Mouse (Mus musculus): ENCODE results near the gene Sema4b.
A peak's percentile ranks its signal among the peaks of the same experiment; 100 is the strongest.

Sema4b gene

DNA sequence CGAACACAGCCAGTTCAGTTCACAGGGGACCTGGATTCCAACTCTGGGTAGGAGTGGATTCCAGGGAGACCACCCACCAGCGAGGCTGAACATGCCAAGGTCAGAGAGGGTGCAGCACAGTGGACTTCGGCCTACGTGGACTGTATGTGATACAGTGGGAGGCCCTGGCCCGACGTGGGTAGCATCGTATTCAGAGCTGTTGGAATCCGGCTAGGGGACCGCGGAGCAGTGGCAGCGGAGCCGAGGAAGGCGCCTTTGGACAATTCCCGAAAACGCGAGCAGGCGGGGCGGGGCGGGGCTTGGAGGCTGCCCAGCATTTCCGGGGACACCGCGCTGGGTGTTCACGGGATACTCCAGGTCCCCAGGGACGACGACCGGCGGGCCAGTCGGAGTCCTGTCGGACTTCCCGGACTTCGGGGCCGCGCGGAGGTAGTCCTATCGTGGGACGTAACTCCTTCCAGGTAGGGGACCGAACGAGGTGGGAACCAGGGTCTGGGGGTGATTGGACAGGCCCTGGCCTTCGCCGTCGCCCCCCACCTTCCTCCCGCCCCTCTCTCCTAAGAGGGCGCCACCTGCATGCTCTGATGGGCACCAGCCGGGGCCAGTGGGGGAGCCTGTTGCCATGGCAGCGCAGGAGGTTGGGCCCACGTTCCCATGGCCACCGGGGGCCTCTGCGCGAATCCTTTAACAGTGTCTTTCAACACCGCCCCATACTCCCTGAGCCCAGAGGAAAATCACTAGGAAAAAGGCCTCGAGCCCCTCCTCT, at the start of gene Sema4b:
Gene Sema4b, plus strand, starts transcription at position 311 of the 766 bp plus-strand sequence.
- DNase-seq (ENCODE audit: low read depth, low spot score): peak; percentile 96

- DNase-seq (ENCODE audit: low read depth, low spot score): no peak
Observed at GRCm38 (mm10) chr7:80138375-80138774, 48.3 kb upstream of the Sema4b start.

- peak; percentile 70 for DNase-seq (ENCODE audit: low read depth, low spot score)
Observed at GRCm38 (mm10) chr7:80140815-80141214, 45.8 kb upstream of the Sema4b start.

DNA sequence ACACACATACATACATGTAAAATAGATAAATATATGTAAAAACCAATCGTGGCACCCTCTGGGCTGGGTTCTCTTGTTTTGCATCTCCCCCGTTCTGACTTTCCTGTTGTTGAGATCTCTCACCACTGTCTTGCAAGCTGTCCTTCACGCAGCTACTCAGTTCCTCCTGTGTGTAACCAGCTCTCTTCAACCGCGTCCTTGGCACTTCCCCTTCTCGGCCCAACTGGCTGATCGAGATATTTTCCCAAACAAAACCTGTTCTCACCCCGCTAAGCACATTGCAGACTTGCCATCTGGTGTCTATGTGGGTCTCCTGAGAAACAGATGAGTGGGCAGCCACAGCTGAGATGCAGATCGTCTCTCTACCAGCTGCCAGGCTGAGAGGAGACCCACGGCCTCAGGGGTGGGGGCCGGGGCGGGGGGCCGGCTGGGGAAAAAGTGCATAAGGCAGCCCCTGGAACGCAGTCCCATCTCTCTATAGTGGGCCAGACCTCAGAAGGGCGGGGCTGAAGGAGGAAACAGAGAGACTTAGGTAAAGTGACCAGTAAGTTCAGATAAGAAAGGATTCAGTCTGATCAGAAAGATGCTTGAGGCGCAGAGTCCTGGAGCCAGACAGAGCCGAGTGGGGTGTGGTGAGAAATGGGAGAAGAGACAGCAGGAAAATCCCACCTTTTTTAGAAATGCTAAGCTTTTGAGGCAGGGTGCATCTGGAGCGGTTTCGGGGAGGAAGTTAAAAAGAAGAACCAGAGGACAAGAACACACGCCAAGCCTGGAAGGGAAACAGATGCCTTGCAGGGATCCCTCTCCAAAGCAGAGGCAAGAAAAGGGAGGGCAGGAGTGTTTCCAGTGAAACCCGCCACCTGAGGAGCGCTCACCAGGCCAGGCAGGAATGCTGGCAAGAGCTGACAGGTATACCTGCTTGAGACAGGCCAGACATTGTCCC, 43.0 kb upstream of the Sema4b start:
- peak; percentile 50 for DNase-seq (ENCODE audit: low read depth, low spot score)

GRCm38 (mm10) chr7:80144695-80145094, 41.9 kb upstream of the Sema4b start:
- peak; percentile 66 for DNase-seq (ENCODE audit: low read depth, low spot score)

DNA sequence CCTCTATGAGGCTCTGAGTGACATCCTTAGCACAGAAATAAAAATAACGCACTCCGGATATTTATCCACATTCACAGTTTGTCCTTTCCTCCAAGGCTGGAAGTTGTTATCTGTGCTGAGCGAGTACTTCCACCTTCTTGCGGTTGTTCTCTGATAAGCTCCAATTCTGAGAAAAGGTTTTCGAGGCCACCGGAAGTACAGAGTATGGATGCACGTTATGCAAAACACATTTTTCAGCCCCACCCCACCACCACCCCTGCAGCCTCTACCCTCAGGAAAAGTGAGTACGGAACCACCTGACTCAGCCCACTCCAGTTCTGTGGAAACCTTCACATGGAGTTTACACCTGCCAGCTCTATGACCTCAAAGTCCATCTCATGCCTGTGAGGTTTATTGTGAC, 40.6 kb upstream of the Sema4b start:
- DNase-seq (ENCODE audit: low read depth, low spot score): no peak

GRCm38 (mm10) chr7:80149356-80149755, 37.3 kb upstream of the Sema4b start:
- no peak for DNase-seq (ENCODE audit: low read depth, low spot score)

DNA sequence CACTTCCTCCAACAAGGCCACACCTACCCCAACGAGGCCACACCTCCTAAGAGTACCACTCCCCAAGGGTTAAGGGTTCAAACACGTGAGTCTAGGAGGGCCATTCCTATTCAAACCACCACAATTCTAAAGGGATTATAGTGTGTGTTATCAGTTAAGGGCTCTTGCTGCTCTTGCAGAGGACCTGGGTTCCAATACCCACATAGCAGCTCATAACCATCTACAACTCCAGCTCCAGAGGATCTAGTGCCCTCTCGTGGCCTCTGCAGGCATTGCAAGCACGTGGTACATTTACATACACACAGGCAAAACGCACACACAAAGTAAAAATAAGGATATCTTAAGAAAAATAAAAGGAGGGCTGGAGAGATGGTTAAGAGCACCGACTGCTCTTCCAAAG, 34.5 kb upstream of the Sema4b start:
- peak; percentile 95 for DNase-seq (ENCODE audit: low read depth, low spot score)

GRCm38 (mm10) chr7:80152756-80153155, 33.9 kb upstream of the Sema4b start:
- DNase-seq (ENCODE audit: low read depth, low spot score): peak; percentile 91

GRCm38 (mm10) chr7:80154689-80155088, 32.0 kb upstream of the Sema4b start:
- no peak for DNase-seq (ENCODE audit: low read depth, low spot score)

DNA sequence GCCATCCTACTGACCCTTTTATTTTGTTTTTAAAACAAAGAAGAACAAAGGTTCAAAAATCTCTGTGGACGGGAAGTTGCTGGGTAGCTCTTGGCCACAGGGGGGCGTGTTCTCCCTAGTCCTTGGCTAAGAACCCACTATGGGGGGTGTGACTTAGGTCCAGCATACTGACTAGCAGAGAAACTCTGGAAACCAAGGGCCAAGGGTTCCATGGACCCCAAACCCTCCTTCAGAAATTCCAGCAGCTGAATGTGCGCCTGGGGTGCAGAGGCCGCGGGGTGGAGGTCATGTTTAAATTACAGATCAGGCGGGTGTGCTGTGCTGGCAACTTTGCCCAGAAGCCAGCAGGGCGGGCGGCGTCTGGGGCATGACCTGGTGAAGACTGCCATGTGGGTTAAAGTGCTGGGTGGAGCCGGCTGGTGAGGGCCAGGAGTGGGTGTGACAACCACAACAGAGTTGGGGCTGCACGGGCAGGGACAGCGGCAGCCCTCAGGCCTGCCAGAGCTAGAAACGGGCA, 29.9 kb upstream of the Sema4b start:
- peak; percentile 89 for DNase-seq (ENCODE audit: low read depth, low spot score)

GRCm38 (mm10) chr7:80158496-80159268, 28.0 kb upstream of the Sema4b start:
- DNase-seq (ENCODE audit: low read depth, low spot score): peak; percentile 80

DNA sequence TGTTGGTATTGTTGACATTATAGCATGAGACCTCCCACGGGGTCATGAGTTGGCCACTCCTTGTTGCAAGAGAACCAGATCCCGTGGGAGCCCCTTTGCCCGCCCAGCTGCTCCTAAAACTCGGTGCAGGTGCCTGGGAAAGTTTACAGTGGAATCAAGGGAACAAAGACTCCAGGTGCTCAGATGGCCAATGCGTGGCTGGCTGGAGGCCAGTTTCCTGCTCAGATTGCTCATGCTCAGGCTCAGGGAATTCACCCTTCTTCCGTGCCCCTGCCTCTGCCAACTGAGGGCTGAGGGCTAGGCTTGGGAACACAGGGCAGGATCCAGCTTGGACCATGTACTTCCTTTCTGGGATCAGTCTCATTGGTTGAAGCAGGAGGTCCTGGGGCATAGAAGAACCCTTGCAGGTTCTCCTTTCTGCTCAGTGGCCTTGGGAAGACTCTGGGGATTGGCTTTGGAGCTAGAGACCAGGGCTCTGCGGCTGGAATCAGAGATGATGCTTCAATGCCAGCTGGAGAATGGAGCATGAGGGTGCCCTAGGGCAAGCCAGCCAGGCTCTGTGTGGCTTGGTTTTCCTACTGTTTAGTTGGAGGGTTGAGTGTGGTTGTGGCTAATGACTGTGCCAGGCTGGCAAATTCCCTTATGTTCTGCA, 26.2 kb upstream of the Sema4b start:
- no peak for DNase-seq (ENCODE audit: low read depth, low spot score)

- DNase-seq (ENCODE audit: low read depth, low spot score): no peak
Observed at GRCm38 (mm10) chr7:80160945-80161306, 25.7 kb upstream of the Sema4b start.

DNA sequence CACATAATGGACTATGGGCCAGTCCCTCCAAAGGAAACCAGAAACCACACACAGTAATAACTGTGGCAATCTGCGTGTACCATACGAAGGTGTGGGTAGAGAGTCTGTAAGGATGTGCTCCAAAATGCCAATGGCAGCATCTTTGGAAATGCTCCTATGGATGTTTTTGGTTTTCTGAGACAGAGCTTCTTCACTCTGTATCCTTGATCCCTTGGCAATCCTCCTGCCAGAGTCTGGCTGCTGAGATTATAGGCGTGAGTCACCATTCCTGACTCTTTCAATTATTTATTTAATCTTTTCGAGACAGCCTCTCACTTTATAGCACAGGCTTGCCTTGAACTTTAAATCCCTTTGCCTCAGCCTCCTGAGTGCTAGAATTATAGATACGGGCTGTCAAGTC, 21.2 kb upstream of the Sema4b start:
- DNase-seq (ENCODE audit: low read depth, low spot score): no peak

DNA sequence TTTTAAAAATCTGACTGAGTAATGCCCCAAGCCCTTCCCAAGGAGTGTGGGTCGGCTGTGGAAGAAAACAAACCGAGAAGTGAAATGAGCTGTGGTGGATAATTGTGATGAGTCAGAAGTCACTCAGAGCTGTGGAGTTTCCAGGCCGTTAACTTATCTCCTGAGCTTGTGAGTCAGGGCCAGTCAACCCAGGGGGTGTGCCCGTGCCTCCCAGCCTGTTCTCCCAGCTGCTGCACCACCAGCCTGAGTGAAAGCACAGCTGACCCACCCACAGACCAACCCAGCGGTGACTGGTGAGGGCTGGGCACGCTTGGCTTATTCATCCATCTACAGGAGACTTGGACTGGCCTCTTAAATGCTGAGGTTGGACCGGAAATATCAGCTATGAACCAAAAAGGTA, 19.9 kb upstream of the Sema4b start:
- no peak for DNase-seq (ENCODE audit: low read depth, low spot score)

DNA sequence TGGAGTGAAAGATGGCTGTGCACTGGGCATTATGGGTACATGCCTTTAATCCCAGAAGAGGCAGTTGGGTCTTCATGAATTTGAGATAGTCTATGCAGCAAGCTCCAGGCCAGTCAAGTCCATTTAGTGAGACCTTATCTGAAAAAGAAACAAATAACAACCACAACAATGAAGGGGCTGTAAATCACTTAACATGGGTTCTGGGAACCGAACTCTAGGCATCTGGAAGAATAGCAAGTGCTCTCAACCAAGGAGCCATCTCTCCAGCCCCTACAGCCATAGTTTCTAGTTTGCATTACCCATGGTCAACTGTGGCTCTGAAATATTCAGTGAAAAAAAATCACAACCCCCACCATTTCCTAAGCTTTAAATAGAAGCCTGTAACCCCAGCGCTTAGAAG, 16.8 kb upstream of the Sema4b start:
- DNase-seq (ENCODE audit: low read depth, low spot score): no peak

GRCm38 (mm10) chr7:80171345-80171744, 15.3 kb upstream of the Sema4b start:
- DNase-seq (ENCODE audit: low read depth, low spot score): no peak

DNA sequence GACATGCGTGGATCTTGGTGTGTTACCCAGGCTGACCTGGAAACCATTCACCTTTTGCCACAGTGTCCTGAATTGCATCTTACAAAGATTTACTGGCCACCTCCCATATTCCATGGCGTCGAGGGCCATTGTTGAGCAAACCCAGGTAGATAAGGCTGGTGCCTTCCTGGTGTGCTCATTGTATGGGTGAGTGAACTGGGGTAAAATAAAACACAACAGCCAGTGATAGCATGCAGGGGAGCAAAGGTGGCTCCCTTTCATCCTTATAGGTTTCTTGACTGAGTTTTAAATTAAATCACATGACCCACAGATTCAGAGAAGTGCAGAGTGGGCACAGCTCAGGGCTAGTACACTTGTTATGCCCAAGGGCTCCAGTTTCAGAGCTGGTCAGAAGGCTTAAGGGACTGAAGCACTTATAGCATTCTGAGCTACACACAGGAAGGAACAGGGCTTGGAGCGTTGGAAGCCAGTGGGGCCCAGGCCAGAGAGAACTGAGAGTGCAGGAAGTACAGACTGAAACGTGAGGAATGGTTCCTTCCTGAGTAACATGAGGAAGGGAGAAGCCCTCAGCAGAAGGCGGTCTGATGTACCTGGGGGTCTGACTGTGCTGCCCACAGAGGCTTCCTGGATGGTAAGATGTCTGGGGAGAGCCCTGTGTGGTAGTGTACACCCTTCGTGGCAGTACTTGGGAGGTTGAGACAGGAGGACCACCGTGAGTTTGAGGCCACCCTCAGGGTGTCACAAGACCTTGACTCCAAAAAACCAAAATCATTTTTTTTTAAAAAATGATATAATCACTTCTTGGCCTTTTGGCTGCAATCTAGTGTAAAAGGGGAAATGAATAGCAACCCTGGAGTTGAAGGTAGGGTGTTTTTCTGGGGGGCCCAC, 14.3 kb upstream of the Sema4b start:
- DNase-seq (ENCODE audit: low read depth, low spot score): no peak

GRCm38 (mm10) chr7:80176159-80176558, 10.5 kb upstream of the Sema4b start:
- no peak for DNase-seq (ENCODE audit: low read depth, low spot score)

Measured in R1 (cell line).